Mouse (Mus musculus): ENCODE data around the gene Zcwpw1.

Zcwpw1 gene

GRCm38 (mm10) chr5:137755425-137755824 is 32.2 kb upstream of the Zcwpw1 start:
- in situ Hi-C loops (cut with MboI, MseI), result no loop called here

DNA sequence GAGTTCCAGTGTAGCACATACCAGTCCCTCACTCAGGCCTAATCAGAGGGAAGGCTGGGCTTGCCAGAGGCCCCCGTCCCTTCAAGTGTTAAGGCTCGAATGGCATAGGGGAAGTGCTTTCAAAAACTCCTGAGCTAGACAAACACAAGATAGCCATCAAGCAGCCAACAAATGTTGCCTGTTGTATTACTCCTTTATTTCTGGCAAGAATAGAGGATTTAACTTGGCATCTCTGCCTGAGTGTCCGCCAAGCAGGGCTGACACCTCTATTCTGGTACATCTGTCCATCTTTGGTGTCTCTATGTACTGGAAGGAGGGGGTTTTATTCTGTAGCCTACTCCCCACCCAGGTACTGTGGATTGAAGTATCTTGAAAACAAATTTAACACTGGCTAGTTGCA is 31.5 kb upstream of the Zcwpw1 start:
- in situ Hi-C loops (cut with MboI, MseI), result no loop called here

- in situ Hi-C loops (cut with MboI, MseI), result no loop called here
These were observed 30.5 kb upstream of the Zcwpw1 start for GRCm38 (mm10) chr5:137756882-137757661.

GRCm38 (mm10) chr5:137757887-137758286 is 29.7 kb upstream of the Zcwpw1 start:
- in situ Hi-C loops (cut with MboI, MseI), result no loop called here

GRCm38 (mm10) chr5:137758921-137759534 is 28.6 kb upstream of the Zcwpw1 start:
- in situ Hi-C loops (cut with MboI, MseI), result no loop called here

GRCm38 (mm10) chr5:137759971-137760412 is 27.6 kb upstream of the Zcwpw1 start:
- in situ Hi-C loops (cut with MboI, MseI), result loop anchor here (5.0 kb wide), 1 partner anchor 108 kb away; no protein-coding TSS in a partner anchor

DNA sequence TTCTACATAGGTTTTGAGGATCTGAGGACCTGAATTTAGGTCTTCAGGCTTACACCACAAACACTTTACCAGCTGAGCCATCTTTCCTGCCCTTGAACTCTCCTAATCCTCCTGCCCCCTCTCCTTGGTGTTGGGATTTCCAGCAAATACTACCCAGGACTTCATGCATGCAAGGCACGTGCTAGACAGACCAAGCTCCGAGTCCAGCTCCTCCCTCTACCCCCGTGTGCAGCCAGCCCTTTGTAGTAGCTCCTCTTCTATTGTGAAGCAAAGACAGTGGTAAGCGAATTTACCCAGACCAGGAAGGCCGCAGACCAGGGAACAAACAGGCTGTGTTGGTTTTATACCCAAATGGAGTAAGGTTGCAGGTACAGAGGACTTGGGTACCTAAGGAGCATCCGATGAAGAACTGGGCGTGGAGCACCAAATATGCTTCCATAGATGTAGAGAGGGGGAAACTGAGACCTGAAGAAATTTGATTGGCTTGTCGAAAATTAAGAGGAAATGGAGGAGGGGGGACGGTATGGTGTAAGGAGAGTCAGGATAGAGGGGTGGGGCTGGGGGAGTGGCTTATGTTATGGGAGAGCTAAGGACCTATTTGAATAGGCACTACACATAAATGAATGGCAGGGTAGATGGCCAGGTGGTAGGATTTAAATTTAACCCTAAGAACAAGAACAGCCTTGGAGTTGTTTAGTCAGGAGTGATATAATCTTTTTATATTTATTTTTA is 22.8 kb upstream of the Zcwpw1 start:
- in situ Hi-C loops (cut with MboI, MseI), result loop anchor here (5.0 kb wide), 1 partner anchor 112 kb away; no protein-coding TSS in a partner anchor

DNA sequence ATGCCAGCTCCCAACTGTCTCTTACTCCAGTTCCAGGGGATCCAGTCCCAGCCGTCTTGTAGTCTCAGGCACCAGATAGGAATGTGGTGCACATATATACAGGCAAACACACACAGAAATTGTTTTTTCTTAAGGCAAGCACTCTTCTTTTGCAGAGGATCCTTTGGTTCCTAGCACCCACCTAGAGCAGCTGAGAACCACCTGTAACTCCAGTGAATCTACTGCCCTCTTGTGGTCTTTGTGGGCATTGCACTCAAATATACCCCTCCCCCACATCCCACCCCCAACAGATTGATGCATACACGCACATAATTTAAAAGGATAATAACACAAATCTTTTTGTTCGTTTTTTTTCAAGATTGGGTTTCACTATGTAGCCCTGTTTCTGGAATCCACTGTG is 21.3 kb upstream of the Zcwpw1 start:
- in situ Hi-C loops (cut with MboI, MseI), result no loop called here

DNA sequence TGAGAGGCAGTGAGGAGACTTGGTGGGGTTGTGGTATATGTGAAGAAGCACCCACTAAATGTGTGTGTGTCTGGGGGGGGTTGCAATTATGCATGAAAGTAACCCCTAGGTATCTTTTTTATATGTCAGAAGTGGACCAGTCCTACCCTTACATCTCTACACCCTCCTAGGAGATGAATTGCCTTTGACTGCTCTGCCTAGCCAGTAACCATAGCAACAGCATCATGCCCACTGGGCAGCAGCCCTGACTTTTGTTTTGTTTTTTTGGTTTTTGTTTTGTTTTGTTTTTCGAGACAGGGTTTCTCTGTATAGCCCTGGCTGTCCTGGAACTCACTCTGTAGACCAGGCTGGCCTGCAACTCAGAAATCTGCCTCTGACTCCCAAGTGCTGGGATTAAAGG is 19.1 kb upstream of the Zcwpw1 start:
- in situ Hi-C loops (cut with MboI, MseI), result no loop called here

- in situ Hi-C loops (cut with MboI, MseI), result no loop called here
These were observed 16.9 kb upstream of the Zcwpw1 start for GRCm38 (mm10) chr5:137770709-137771108.

- in situ Hi-C loops (cut with MboI, MseI), result no loop called here
These were observed 14.8 kb upstream of the Zcwpw1 start for GRCm38 (mm10) chr5:137772755-137773154.

DNA sequence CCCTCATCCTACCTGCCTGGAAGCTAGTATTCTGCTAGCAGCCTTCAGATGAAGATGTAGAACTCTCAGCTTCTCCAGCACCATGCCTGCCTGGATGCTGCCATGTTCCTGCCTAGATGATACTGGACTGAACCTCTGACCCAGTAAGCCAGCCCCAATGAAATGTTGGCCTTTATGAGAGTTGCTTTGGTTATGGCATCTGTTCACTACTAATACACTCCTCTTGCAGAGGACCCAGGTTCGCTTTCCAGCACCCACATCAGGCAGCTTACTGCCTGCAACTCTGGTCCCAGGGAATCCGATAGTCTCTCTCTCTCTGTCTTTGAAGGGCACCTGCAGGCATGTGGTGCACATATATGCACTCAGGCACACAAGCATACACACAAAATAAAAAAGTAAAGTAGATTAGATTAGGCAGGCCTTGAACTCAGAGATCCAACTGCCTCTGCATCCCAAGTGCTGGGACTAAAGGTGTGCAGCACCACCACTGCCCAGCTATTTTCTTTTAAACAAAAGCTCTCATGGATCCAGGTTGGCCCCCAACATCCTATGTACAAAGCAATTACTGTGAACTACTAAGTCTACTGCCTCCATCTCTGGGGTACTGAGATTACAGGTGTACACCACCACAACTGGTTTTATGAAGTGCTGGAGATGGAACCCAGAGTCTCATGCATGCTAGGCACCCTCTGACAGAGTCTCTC is 11.9 kb upstream of the Zcwpw1 start:
- in situ Hi-C loops (cut with MboI, MseI), result no loop called here

DNA sequence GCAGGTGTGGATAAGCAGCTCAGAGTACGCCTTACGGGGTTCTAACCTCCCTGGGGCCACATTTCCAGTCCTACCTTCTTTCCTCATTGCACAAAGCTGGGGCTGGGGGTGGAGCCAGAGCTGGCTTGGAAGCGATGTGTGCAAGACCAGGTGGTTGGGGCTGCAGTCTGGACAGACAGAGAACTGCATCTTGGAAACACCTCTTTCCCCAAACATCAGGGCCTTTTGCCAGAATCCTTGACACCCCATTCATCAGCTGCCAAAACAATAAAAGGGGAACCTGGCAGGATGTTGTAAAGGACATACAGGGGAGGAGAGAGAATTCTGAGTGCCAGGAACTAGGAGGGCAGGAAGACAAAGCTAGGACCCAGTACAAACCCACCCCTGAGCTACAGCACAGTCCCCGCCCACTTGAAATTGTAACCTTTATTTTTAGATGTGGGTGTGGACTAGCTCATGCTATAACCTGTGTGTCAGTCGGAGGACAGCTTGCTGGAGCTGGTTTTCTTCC is 11.1 kb upstream of the Zcwpw1 start:
- in situ Hi-C loops (cut with MboI, MseI), result no loop called here

GRCm38 (mm10) chr5:137777267-137777845 is 10.2 kb upstream of the Zcwpw1 start:
- in situ Hi-C loops (cut with MboI, MseI), result no loop called here

DNA sequence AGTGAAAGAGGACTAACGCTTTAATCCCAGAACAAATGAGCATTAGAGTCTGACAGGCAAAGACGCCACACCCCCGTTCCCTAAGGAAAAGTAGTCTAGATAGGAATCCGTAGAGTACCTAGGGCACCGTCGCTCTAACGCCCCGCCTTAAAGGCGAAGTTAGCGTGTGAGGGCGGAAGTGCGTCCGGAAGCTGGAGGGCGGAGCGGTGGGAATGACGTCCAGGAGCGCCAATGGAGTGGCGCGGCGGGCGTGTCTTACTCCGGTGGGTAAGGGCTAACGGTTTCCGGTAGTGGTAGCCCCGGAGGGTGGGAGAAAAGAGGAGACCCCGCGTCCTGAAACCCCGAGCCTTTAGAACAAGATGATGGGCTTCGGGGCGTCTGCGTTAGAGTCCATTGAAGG is 9.0 kb upstream of the Zcwpw1 start, which contains the start of gene Ppp1r35:
Gene Ppp1r35, plus strand, starts transcription at position 215 of the 400 bp plus-strand sequence.
- in situ Hi-C loops (cut with MboI, MseI), result no loop called here

DNA sequence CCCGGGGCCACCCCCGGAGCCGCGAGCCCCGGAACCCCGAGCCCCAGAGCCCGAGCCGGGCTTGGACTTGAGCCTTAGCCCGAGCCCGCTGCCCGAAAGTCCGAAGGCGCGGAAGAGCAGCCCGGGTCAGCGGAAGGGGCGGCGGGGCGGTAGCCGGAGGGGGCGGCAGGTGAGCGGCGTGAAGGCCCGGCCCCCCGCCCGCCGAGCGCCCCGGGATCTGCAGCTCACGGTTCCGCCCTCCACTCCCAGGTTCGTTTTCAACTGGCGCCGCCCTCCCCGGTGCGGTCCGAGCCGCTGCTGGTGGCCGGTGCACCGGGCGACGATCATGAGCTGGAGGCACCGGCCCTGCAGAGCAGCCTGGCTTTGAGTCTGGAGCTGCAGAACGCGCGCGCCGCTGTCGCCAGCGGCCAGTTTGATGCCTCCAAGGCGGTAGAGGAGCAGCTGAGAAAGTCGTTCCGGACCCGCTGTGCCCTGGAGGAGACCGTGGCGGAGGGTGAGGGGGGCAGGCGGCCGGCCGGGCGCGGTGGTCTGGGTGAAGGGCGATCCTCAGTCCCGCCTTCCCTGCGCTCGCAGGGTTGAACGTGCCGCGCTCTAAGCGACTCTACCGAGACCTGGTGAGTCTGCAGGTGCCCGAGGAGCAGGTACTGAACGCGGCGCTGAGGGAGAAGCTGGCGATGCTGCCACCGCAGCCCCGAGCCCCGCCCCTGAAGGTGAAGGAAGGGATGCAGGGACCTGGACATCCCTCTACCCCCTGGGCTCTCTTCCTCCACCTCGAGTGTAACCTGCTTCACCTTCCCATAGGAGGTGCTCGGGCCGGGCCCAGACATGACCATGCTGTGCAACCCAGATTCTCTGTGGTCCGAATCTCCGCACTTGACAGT is 8.3 kb upstream of the Zcwpw1 start:
- in situ Hi-C loops (cut with MboI, MseI), result no loop called here

DNA sequence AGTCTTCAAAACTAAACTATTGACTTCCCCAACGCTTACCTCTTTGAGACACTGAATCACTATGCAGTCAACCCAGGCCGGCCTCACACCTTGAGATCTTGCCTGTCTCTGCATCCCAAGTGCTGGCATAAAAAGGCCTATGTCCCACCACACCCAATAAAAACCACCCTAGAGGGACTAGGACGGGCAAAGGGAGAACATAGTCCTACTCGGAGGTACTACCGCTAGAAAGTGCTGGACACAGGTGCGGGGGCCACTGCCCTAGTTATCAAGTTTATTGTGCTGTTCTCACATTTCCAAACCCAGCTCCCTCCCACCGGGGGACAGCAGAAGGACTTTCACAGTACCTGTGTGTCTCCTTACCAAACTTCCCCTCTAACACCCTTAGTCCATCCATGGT is 5.9 kb upstream of the Zcwpw1 start:
- in situ Hi-C loops (cut with MboI, MseI), result no loop called here

DNA sequence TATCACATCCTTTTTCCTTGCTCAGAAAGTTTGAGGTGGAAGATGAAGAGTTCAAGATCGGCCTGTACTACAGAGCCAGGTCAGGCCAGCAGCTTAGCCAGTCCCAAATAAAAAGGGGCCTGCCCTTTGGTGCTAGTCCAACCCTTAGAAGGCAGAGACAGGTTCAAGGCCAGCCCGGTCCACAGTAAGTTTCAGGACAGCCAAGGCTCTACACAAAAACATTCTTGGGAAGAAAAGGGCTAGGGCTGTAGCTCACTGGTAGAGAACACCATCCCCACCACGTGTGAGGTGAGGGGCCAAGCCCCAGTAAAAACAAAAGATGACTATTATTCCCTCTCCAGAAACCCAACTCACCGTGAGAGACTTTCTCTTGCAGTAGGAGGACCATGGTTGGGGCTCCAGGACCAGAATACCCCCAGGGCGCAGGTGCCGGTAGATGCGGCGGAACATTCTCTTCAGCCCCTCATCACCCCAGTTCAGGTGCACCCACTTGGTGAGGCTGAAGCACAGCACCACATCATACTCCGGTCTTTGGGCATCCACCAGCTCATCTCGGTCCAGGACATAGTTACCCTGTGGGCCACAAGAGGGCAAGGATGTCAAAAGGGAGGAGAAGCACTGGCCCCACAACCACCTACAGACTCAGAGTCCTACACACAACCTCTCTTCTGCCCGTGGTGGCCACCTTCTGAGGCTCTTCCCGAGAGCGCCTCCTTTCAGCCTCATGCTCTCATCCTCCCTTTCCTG is 4.6 kb upstream of the Zcwpw1 start:
- in situ Hi-C loops (cut with MboI, MseI), result no loop called here

- in situ Hi-C loops (cut with MboI, MseI), result no loop called here
These were observed 3.6 kb upstream of the Zcwpw1 start for GRCm38 (mm10) chr5:137783901-137784540.

Measured in T-helper 1 cell (primary cell).